Mouse (Mus musculus) heart, adult 11 months (tissue): ENCODE results near the gene Cxcl10.

Experiments
- DNase-seq: peaks from one replicate; pipeline ENCODE4 v3.0.0; 2022

Cxcl10 gene

GRCm38 (mm10) chr5:92348794-92349413 is at the start of gene Cxcl10:
Gene Cxcl10, minus strand, starts transcription at chr5:92348889.
- DNase-seq, result peak; percentile 97

DNA sequence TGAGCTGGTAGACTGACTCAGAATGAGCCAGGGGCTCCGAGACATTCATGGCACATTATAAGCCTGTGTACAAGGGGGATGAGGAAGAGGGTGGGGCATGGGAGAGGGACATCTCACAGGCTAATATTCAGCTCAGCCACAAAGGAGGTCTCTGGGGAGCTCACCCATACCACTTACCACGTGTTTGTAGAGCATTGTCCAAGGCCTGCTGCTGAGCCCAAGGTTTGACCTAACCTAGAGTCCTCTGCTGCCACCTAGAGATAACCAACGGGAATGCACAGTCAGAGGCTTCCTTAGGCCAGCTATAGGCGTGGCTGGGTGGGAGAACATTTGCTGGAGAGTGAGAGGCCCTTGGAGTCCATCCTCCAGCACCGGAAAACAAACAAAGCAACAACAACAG is 49.5 kb upstream of the Cxcl10 start:
- peak; percentile 96 for DNase-seq

GRCm38 (mm10) chr5:92396476-92396875 is 47.8 kb upstream of the Cxcl10 start:
- peak; percentile 88 for DNase-seq

GRCm38 (mm10) chr5:92395764-92396163 is 47.1 kb upstream of the Cxcl10 start:
- DNase-seq, result no peak

DNA sequence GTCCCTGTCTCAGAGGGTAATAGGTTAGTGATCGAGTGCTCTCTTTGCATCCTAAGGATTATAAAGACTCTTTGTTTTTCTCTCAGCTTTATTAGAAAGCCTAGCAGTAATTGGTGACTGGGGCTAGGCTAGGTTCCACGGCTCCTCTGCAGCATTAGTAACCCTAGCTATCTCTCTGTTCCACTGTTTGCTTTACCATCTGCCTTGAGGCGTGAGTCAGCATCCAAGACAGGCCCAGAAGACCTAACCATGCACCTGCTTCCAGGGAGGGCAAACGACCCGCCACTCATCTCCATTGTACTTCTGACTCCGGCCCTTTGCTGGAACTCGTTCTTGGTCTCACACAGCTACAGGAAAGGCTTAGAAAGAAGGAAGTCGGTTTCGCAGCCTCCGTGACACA is 45.2 kb upstream of the Cxcl10 start:
- DNase-seq, result no peak

DNA sequence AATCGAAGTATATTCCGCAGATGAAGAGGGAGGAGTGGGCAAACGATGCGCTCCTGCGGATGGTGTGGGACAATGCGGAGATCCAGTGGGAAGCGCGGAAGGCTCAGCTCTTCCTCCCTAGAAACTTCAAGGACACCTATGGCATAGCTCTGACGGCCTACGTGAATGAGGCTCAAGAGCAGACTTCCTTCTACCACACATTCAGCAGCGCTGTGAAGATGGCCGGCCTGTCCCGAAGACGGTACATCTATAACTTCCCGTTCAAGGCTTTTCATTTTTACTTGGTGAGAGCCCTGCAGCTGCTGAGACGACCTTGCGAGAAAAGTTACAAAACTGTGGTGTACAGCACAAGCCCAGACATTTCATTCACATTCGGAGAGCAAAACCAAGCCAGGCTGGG is 43.9 kb upstream of the Cxcl10 start:
- DNase-seq, result no peak

- peak; percentile 97 for DNase-seq
Measured at GRCm38 (mm10) chr5:92390615-92391014, 41.9 kb upstream of the Cxcl10 start.

DNA sequence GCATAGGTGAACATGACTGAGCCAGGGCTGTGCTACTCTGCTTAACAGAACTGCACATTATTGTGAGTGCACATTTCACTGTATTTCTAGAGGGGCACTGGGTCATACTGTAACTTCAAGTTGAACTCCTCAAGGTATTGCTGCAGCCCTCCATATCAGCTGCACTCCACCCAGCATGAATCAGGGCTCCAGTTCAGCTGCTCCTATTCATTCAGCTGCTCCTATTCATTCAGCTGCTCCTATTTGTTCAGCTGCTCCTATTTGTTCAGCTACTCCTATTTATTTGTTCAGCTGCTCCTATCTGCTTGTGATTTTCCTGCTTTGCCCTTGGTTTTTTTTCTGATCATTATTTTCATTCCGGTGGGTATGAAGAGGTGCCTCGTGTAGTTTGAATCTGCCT is 41.3 kb upstream of the Cxcl10 start:
- DNase-seq, result no peak

DNA sequence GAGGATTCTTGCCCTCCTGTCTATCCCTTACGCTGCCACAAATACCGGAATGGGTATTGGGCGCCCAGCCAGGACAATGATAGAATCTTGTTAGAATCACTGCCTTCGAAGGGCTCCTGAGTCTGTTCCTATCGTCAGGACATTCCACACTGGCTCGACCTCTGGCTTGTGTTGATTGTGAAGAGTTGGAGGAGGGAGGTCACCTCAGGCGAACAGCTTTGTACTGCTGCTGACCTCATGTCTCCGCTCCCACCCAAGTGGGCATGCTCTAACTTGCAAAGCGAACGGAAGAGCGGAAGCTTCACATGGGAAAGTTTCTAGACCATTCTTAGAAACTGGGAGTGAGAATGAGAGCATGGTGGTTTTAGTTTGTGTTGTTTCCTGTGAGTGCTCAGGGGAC is 38.7 kb upstream of the Cxcl10 start:
- peak; percentile 98 for DNase-seq

DNA sequence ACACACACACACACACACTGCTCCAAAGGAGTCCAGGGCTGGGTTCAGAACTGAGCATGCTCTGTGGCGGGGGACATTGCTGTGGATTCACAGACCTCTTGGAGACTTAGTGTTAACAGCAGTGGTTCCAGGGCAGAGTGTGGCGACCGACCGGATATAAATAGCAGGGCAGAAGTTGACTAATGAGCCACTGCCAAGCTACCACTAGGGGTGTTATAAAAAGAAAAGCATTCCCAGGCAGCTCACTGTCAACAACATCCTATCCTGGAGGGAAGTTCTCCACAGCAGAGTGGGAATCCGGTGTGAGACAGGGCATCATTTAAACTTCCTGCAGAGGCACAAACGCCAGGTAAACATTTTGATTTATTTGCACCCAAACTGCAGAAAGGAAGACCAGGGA is 38.0 kb upstream of the Cxcl10 start:
- peak; percentile 98 for DNase-seq

DNA sequence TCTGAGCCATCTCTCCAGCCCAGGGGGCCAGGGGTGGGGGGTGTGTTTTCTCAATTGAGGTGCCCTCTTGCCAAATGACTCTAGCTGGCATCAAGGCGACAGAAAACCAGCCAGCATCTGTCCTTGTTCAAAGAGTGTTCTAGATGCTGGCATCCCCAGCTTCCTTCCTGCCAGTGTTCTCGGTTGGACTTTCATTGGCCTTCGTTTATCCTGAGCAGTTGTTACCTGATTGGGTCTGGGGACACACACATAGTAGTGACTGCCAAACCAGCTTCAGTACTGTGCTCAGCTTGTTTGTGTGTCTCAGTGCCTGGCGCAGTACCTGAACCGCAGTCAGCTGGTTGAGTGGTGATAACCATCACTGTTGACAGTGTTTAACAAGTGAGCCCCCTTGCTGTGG is 37.4 kb upstream of the Cxcl10 start:
- peak; percentile 97 for DNase-seq

- peak; percentile 87 for DNase-seq
Measured at GRCm38 (mm10) chr5:92384855-92385254, 36.2 kb upstream of the Cxcl10 start.

DNA sequence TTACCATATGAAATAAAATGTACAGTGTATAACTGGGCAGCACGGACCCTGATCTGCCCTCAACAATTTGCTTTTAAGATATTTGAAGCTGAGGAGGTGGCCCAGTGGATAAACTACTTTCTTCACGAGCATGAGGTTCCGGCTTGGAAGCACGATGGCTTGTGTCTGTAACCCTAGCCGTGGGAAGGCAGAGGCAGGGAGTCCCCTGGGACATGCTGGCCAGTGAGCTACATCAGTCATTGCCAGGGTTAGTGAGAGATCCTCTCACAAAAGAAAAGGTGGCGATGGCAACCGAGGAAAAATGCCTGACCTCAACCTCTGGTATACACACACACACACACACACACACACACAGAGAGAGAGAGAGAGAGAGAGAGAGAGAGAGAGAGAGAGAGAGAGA is 35.1 kb upstream of the Cxcl10 start:
- peak; percentile 92 for DNase-seq

DNA sequence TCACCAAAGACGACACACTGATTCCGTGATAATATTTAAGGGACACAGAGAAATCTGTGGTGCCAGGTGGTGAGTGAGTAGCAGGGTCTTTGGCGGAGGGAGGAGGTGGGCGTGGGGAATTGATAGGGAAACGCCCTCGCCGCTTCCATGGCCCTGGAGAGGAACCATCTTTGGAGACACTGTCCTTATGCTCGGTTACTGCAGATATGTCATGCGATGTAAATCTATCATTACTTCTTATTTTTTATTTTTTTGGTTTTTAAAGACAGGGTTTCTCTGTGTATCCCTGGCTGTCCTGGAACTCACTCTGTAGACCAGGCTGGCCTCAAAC is 33.6 kb upstream of the Cxcl10 start:
- no peak for DNase-seq

DNA sequence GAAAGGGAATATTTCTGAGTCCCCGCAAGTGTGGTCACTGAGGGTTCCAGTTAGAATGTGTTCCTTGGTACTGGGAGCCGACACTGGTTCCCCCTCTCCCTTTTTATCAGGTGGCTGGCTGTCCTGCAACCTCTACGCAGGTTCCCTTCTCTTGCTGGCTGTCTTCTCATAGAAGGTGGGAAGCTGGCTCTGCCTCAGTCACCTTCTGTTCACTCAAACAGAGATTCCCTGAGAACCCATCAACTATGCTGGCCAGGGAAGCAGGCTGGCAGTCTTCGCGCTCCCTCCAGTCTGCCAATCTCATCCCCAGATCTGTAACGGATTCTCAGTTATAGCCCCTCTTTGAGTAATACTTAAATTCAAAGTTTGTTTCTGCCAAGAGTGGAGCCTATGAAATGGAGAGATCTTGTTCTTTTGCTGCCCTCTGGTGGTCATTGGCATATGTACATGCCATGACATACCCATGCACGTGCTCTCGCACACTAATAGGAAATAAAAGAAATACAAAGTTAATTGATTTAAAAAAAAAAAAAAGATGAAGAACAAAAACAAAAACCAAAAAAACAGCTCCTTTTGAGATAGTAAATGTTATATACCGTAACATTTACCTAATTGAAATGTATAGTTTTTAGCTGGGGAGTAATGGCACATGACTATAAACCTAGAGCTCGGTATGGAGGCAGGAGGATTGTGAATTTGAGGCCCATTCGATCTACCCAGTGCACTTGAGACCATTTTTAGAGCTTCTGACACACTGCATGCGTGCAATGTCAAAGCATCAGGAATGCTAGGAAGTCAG is 33.1 kb upstream of the Cxcl10 start:
- DNase-seq, result peak; percentile 95

GRCm38 (mm10) chr5:92376795-92377405 is 28.2 kb upstream of the Cxcl10 start:
- peak; percentile 93 for DNase-seq

GRCm38 (mm10) chr5:92375368-92375767 is 26.7 kb upstream of the Cxcl10 start:
- DNase-seq, result peak; percentile 97

DNA sequence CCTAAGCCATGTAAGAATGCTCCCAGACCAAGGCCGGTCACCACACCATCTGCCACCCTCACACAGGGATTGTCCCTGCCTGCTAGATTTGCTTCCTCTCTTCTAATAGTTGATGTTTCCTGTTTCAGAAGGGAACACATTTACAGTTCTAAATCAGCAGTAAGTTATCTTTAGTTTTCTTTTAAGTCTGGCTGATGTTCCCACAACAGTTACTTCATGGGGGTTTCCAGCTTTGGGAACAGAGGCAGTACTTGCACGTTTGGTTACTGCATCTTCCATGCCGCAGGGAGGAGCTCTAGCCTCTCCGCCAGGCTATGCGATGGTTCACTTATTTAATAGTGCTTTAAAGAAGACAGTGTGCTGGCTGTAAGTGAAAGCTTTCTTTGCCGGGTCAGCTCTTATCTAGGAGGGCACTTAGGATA is 26.0 kb upstream of the Cxcl10 start:
- peak; percentile 96 for DNase-seq

GRCm38 (mm10) chr5:92372605-92373004 is 23.9 kb upstream of the Cxcl10 start:
- peak; percentile 61 for DNase-seq

DNA sequence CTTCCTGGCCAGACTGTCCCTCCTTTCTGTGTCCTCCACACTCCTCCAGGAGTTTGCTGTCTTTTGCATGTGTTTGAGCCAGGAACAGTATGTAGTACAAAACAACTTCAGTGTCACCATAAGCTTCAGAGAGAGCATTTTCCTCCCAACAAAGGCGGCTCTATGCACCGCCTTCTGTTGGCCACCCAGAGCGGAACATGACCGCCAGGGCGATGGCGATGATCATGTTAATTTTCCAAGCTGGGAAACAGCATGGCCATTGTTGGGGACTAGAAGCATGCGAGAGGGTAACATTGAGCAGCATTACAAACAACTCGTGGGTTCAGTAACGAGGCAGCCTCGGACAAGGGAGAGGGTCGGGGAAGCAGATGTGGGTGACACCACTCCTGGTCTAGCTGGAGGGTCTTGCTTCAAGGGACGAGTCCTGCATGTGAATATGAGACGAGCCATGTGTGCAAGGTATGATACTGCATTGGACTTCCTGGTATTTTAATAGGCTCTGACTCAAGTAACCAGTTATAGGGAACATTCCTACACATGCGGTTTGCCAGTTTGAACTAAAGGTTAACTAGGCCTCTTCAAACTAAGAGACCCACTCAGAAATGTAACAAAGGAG is 22.8 kb upstream of the Cxcl10 start:
- DNase-seq, result peak; percentile 71

GRCm38 (mm10) chr5:92370891-92371290 is 22.2 kb upstream of the Cxcl10 start:
- peak; percentile 86 for DNase-seq

GRCm38 (mm10) chr5:92370392-92370791 is 21.7 kb upstream of the Cxcl10 start:
- peak; percentile 85 for DNase-seq

GRCm38 (mm10) chr5:92369151-92369994 is 20.7 kb upstream of the Cxcl10 start:
- peak; percentile 97 for DNase-seq
